Mouse (Mus musculus): ENCODE data around the gene Efna4. TPM values are rescaled to one million over a fixed set of nuclear protein-coding genes. Genes with fewer than 3 reads are reported as not detected.

The Efna4 gene
- polyA plus RNA-seq, 1 experiment = not detected

DNA sequence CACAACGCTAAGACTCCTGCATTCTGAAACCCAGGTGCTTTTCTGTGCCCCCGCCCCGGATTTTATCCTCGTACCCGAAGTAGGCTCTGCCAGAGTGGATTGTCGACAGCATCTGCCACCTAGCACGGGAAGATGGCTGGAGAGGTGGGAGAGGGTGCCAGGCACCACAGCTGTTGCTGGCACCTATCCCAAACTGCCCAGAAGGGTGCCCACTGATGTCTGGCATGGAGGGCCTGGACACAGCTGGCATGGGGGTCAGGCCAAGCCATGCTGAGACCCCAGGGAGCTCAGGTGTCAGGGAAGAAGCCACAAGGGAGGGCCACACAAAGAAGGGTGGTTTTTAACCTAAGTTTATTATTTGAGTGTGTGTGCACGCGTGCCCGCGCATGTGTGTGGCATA lies 4.8 kb downstream of the Efna4 start:
- no peak overlapping the region for H3K4me3 ChIP-seq (ENCODE audit: insufficient read depth, low read length)
- no peaks in the 10 kb centered on the region for H3K4me1 ChIP-seq (ENCODE audit: control insufficient read depth, insufficient read depth, low read length)
- no peak overlapping the region for H3K27ac ChIP-seq (ENCODE audit: insufficient read depth, low read depth, low read length)
- TF ChIP-seq POLR2A (IDR thresholded peaks at IDR 0.05; ENCODE audit: borderline replicate concordance, low read depth, low read length) (no peak), CTCF (IDR thresholded peaks at IDR 0.05; ENCODE audit: low read depth, low read length) (no peak)

DNA sequence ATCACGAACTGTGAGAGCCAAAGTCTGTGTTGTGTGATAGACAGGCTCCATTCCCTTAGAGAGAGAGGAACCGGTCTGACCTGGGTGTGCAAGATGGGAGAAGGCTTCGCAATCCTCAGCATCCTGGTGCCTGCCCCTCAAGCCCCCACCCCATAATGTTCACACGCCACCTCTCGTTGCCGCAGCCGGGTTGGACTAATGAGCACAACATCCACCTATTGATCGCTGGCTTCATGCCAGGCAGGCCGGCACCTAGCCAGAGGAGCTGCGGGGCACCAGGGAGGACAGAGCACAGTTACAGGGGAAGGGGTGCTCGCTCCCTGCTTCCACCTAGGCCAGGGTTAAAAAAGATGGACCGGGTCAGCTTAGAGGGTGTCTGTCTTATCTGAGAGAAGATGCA lies 5.4 kb downstream of the Efna4 start:
- H3K4me3 ChIP-seq (ENCODE audit: insufficient read depth, low read length) = no peak overlapping the region
- TF ChIP-seq POLR2A (IDR thresholded peaks at IDR 0.05; ENCODE audit: borderline replicate concordance, low read depth, low read length) = no peak
- no peak for TF ChIP-seq CTCF (IDR thresholded peaks at IDR 0.05; ENCODE audit: low read depth, low read length)
- H3K27ac ChIP-seq (ENCODE audit: insufficient read depth, low read depth, low read length) = no peak overlapping the region
- H3K4me1 ChIP-seq (ENCODE audit: control insufficient read depth, insufficient read depth, low read length) = no peaks in the 10 kb centered on the region

DNA sequence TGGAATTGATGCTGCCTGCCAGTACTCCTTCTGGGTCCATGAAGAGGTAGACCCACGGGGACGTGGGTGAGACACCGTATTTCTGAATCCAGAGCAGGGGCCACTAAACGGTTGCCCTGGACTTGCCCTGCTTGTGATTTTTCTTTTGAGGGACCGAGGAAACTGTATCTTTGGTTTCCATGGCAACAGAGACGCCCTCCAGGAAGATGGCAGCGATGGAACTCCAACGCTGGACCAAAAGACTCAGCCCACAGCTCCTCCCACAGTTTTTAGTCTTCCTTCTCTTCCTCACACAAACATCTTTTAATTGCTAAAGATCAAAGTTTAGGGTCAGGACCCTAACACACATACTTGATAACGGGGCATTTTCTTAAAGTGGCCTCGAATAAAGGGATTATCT lies 5.8 kb downstream of the Efna4 start:
- H3K4me1 ChIP-seq (ENCODE audit: control insufficient read depth, insufficient read depth, low read length) = no peaks in the 10 kb centered on the region

DNA sequence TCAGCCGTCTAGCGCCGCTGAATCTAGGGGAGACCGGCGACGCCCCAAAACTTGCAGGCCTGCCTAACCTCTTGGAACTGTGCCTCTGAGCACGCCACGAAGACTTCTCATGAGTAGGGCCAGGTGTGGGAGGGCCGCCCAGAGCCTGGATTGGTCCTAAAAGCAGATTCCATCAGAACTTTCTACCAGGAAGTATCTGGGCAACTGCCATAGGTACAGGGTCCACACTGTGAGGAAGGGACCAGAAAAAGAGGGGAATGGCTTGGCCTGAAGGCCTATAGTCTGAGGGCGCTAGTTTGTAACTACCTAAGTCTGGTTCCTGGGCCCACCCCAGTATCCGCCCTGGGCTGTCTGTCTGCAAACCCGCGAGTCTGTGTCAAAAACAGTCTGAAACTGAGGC lies 6.3 kb downstream of the Efna4 start:
- no peak for TF ChIP-seq POLR2A (IDR thresholded peaks at IDR 0.05; ENCODE audit: borderline replicate concordance, low read depth, low read length)
- TF ChIP-seq CTCF (IDR thresholded peaks at IDR 0.05; ENCODE audit: low read depth, low read length) = no peak
- no peaks in the 10 kb centered on the region for H3K4me1 ChIP-seq (ENCODE audit: control insufficient read depth, insufficient read depth, low read length)
- no peak overlapping the region for H3K4me3 ChIP-seq (ENCODE audit: insufficient read depth, low read length)
- no peak overlapping the region for H3K27ac ChIP-seq (ENCODE audit: insufficient read depth, low read depth, low read length)

More for the DNA sequence above, 5.8 kb downstream of the Efna4 start:
- TF ChIP-seq POLR2A (IDR thresholded peaks at IDR 0.05; ENCODE audit: borderline replicate concordance, low read depth, low read length) = no peak
- no peak for TF ChIP-seq CTCF (IDR thresholded peaks at IDR 0.05; ENCODE audit: low read depth, low read length)
- Histone ChIP-seq H3K4me3 (ENCODE audit: insufficient read depth, low read length) (no peak overlapping the region), H3K27ac (ENCODE audit: insufficient read depth, low read depth, low read length) (no peak overlapping the region)

DNA sequence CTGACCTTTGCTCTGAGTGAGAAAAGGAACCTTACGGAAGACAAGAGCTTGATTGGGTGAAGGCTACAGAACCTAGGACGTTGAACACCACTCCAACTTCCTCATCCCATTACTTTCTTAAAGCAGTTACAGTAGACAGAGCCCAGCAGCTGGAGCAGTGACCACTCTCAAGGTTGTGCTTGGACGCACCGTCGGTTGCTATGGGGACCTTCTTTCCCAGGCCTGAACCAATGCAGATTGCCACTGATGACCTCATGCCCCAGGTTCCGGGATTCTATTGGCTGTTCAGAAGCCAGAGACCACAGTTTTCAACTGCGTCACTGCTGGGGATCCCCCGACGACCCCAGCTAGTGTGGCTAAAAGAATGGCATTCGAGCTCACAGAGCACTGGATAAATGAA lies 6.9 kb downstream of the Efna4 start:
- TF ChIP-seq CTCF (IDR thresholded peaks at IDR 0.05; ENCODE audit: low read depth, low read length) = no peak
- TF ChIP-seq POLR2A (IDR thresholded peaks at IDR 0.05; ENCODE audit: borderline replicate concordance, low read depth, low read length) = no peak
- no peak overlapping the region for H3K27ac ChIP-seq (ENCODE audit: insufficient read depth, low read depth, low read length)
- H3K4me1 ChIP-seq (ENCODE audit: control insufficient read depth, insufficient read depth, low read length) = no peaks in the 10 kb centered on the region
- H3K4me3 ChIP-seq (ENCODE audit: insufficient read depth, low read length) = no peak overlapping the region

DNA sequence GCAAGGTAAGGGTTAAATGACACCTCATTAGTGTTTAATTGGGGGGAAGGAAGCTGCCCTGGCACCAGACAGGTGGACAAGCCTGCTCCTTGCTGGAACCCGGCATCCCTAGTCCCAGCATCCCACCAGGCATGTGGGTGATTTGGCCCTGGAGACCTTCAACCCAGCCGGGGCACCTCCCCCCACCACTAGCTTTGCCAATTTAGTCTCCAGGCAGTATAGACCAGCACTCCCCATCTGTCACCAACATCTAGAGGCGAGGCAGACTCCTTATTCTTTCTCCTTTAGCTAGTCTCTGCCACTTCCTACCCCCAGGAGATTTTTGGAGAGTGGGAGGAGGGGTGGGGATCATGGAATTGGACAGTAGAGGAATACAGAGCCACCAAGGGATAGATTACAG lies 7.5 kb downstream of the Efna4 start:
- Histone ChIP-seq H3K4me1 (ENCODE audit: control insufficient read depth, insufficient read depth, low read length) (no peaks in the 10 kb centered on the region), H3K27ac (ENCODE audit: insufficient read depth, low read depth, low read length) (no peak overlapping the region), H3K4me3 (ENCODE audit: insufficient read depth, low read length) (no peak overlapping the region)
- TF ChIP-seq POLR2A (IDR thresholded peaks at IDR 0.05; ENCODE audit: borderline replicate concordance, low read depth, low read length) (no peak), CTCF (IDR thresholded peaks at IDR 0.05; ENCODE audit: low read depth, low read length) (no peak)

DNA sequence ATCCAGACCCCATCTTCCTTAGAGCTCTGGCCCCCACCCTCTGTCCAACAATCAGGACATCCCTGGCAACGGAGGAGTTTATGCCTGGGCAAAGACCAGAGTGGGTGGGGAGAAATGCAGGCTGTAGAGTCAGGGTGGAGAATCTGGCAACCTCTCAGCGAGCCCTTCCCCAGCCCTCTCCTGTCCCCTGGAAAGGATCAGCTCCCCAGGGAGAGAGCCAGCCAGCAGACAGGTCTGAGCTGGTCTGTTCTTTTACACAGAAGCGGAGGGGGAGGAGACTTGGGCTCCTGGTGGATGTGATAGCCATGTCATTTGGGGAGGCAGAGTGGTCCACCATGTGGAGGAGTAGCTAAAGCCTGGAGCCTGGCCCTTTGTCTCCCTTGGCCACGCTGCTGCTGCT lies 9.2 kb downstream of the Efna4 start:
- Histone ChIP-seq H3K4me1 (ENCODE audit: control insufficient read depth, insufficient read depth, low read length) (no peaks in the 10 kb centered on the region), H3K4me3 (ENCODE audit: insufficient read depth, low read length) (no peak overlapping the region), H3K27ac (ENCODE audit: insufficient read depth, low read depth, low read length) (no peak overlapping the region)
- TF ChIP-seq POLR2A (IDR thresholded peaks at IDR 0.05; ENCODE audit: borderline replicate concordance, low read depth, low read length) (no peak), CTCF (IDR thresholded peaks at IDR 0.05; ENCODE audit: low read depth, low read length) (0 out of 2 replicates have a peak, but pooled peaks have one; percentile 6)

DNA sequence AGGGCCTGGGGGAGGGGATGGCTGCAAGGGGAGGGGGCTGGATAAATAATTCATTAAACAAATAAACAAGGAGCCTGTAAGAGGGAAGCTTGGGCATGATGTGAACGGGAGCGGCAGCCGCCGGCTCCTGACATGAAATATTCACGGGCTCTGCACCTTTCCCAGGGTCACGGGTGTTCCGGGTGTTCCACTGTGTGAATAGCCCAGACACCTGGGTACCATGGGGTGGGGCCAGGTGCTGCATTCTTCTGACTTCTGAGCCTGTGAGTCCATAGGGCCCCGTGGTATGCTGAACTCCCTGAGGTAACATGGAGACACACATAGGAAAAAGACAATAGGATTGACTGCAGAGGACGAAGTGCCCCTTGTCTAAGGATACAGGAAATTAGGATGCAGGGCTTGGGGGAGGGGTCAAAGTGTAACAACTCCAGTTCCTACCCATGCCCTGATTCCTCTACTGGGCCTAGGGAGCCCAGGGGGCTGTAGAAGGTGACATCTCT lies 10.4 kb downstream of the Efna4 start:
- Histone ChIP-seq H3K4me3 (ENCODE audit: insufficient read depth, low read length) (no peak overlapping the region), H3K27ac (ENCODE audit: insufficient read depth, low read depth, low read length) (no peak overlapping the region), H3K4me1 (ENCODE audit: control insufficient read depth, insufficient read depth, low read length) (no peaks in the 10 kb centered on the region)
- TF ChIP-seq POLR2A (IDR thresholded peaks at IDR 0.05; ENCODE audit: borderline replicate concordance, low read depth, low read length) = no peak
- no peak for TF ChIP-seq CTCF (IDR thresholded peaks at IDR 0.05; ENCODE audit: low read depth, low read length)

DNA sequence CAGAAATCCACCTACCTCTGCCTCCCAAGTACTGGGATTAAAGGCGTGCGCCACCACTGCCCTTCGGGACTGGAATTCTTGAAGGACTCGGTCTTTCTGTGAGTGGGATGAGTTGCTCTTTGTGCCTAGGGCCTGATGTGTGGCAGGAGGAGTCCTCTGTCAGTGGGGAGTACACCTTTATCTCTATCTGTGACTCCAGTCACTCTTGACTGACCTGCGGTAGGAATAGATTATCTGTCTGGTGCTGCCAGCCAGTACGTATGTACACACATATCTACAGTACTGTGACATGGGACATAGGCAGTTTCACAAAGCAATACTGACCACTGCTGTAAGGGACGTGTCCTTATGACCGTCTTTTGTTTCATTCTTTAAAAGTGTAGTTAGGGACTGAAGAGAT lies 11.9 kb downstream of the Efna4 start:
- Histone ChIP-seq H3K27ac (ENCODE audit: insufficient read depth, low read depth, low read length) (no peak overlapping the region), H3K4me1 (ENCODE audit: control insufficient read depth, insufficient read depth, low read length) (no peaks in the 10 kb centered on the region), H3K4me3 (ENCODE audit: insufficient read depth, low read length) (no peak overlapping the region)
- TF ChIP-seq POLR2A (IDR thresholded peaks at IDR 0.05; ENCODE audit: borderline replicate concordance, low read depth, low read length) (no peak), CTCF (IDR thresholded peaks at IDR 0.05; ENCODE audit: low read depth, low read length) (no peak)

DNA sequence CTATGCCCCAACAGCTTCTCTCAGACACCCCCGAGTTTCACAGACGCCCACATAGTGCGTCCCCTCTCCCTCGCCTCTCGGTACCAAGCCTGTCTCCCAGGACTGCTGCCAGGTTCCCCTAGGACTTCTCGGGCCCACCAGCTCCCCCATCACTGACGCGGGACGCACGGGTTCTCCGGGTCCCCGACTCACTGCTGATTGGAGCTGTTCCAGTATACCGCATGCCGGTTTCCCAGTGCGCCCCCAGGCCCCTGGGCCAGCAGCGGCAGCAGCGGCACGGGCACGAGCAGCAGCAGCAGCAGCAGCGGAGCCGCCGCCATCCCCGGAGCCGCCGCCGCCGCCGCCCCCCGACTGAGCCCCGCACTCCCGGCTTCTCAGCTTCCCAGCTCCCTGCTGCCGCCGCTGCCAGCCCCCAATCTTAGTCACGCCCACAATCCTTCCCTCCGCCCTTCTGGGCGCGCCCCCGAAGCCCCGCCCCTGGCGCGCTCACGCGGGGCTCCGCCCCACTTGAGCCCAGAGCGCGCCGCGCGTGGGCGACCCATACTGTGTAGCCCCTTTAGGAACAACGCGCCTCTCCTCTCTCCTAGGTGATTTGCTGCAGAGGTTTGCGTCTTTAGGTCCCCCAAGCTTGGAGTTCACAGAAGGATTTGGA lies 15.2 kb downstream of the Efna4 start, which contains the start of gene Efna3:
TSS of gene Efna3 (minus strand) at position 452 of the 652 bp plus-strand sequence.
- TF ChIP-seq CTCF (IDR thresholded peaks at IDR 0.05; ENCODE audit: low read depth, low read length) = no peak
- no peak for TF ChIP-seq POLR2A (IDR thresholded peaks at IDR 0.05; ENCODE audit: borderline replicate concordance, low read depth, low read length)
- Histone ChIP-seq H3K4me1 (ENCODE audit: control insufficient read depth, insufficient read depth, low read length) (peaks cover 3% of the 10 kb centered on the region; the same call in 1 of the 2 replicates), H3K27ac (ENCODE audit: insufficient read depth, low read depth, low read length) (no peak within 1 kb of the TSS), H3K4me3 (ENCODE audit: insufficient read depth, low read length) (peak within 1 kb of the TSS; percentile 38)
